Mouse (Mus musculus): Measurements from ENCODE around the gene Exo1.

Exo1 gene

DNA sequence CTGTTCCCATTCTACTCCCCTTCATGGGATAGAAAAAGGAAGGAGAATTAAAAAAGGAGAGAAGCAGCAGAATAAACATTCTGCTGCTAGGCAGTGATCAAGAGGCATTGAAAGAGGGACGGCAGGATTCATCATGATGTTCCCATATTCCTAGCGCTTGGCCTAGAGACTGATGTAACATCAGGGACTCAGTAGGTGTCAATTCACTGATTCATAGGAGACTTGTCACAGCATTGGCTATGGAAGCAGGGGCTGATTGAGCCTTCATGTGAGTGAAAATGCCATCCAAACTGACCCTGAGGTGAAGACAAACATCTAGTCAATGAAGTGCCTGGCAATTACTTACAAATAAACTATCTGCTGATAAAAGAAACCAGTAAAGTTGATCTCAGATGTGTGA is 70.5 kb downstream of the Exo1 start:
- DNase-seq (ENCODE audit: inconsistent ontology term): no peak

DNA sequence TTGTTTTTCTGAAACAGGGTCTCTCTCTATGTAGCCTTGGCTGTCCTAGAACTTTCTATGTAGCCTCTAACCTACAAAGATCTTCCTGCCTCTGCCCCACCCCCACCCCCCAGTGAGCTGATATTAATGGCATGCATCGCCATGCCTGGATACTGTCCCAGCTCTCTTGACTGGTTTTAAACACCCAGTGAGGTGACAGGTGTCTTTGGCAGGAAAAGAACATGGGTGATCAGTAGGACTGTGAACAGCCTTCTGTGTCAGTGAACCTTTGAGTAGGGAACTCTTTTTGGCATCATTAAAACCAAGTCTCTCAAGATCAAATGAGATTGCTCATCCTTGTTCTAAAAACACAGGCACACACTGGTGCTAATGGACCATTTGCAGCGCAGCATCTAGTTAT is 81.4 kb downstream of the Exo1 start:
- DNase-seq (ENCODE audit: inconsistent ontology term): no peak
